Mouse (Mus musculus) lung, embryonic 16.5 days (tissue): ENCODE measurements around the gene Ptpn1. TPM values are rescaled to one million over a fixed set of nuclear protein-coding genes. Genes with fewer than 3 reads are reported as not detected.
A peak's percentile ranks its signal among the peaks of the same experiment; 100 is the strongest.

Experiments
- ATAC-seq: fragments of 200-750 bp; cut with Nextera tagmentation; 2 replicates; pipeline ENCODE4 v1.8.0; 2017; ENCODE audit warnings: low read depth, mild to moderate bottlenecking, moderate library complexity
- H3K27ac ChIP-seq: fragments of 300-500 bp; sonication (generic); 2 replicates; pipeline ENCODE4 v1.5.1; 2014; ENCODE audit warnings: mild to moderate bottlenecking, control low read depth, low read length
- H3K27me3 ChIP-seq: fragments of 300-500 bp; sonication (generic); 2 replicates; pipeline ENCODE4 v1.6.1; 2014; ENCODE audit warnings: low read depth, low read length, mixed read lengths; ENCODE audit not compliant: control insufficient read depth, insufficient read depth
- H3K36me3 ChIP-seq: fragments of 300-500 bp; sonication (generic); 2 replicates; pipeline ENCODE4 v1.6.1; 2014; ENCODE audit warnings: low read length; ENCODE audit not compliant: control insufficient read depth, insufficient read depth
- H3K4me1 ChIP-seq: fragments of 300-500 bp; sonication (generic); replicated peaks from 2 replicates; pipeline ENCODE4 v1.6.1; 2014; ENCODE audit warnings: low read length, mixed read lengths; ENCODE audit not compliant: control insufficient read depth, insufficient read depth
- H3K4me2 ChIP-seq: fragments of 300-500 bp; sonication (generic); 2 replicates; pipeline ENCODE4 v1.6.1; 2014; ENCODE audit warnings: low read depth, low read length, control low read depth
- H3K4me3 ChIP-seq: fragments of 300-500 bp; sonication (generic); 2 replicates; pipeline ENCODE4 v1.5.1; 2014; ENCODE audit warnings: mild to moderate bottlenecking, low read length, control low read depth
- H3K9ac ChIP-seq: fragments of 300-500 bp; sonication (generic); 2 replicates; pipeline ENCODE4 v1.6.1; 2014; ENCODE audit warnings: low read length, control low read depth
- H3K9me3 ChIP-seq: fragments of 300-500 bp; sonication (generic); 2 replicates; pipeline ENCODE4 v1.6.1; 2016; ENCODE audit warnings: low read length; ENCODE audit not compliant: control insufficient read depth
- WGBS: fragments of 180-500 bp; shearing (Covaris S2); extraction: QIAGEN DNeasy Blood & Tissue Kit; methylation state at CpG from one replicate; pipeline ENCODE4 v1.1.7; 2014; 5-methylcytosine and 5-hydroxymethylcytosine counted together
- polyA plus RNA-seq: library from polyadenylated mRNA; unstranded; fragments of >200 nt; fragmentation: Nextera tagmentation; extraction: Ambion mirVana; gene quantifications from 2 replicates; pipeline ENCODE4 v1.2.1, GENCODE M21; 2015

Ptpn1 gene
- polyA plus RNA-seq, 1 experiment from 2014 or later, result 73.3 TPM

- H3K4me2 ChIP-seq, result no peak overlapping the region
These were observed 71.0 kb downstream of the Ptpn1 start for GRCm38 (mm10) chr2:168002884-168003283.

GRCm38 (mm10) chr2:168003431-168003830 is 71.6 kb downstream of the Ptpn1 start:
- peak; percentile 46 for ATAC-seq
- WGBS, result 28% methylated on average over 12 of the region's 12 CpGs
- 0 out of 2 replicates have a peak overlapping the region, but pooled peaks have one; percentile 16 for H3K27ac ChIP-seq
- peaks cover 8% of the 10 kb centered on the region for H3K4me1 ChIP-seq
- no peak overlapping the region for H3K4me3 ChIP-seq
- H3K9ac ChIP-seq, result peak overlapping the region; percentile 17; the same call in 1 of the 2 replicates
- H3K27me3 ChIP-seq, result no peaks in the 10 kb centered on the region
- H3K9me3 ChIP-seq, result peaks cover 5% of the 10 kb centered on the region; the same call in 1 of the 2 replicates
- H3K36me3 ChIP-seq, result no peaks in the 10 kb centered on the region
- H3K4me2 ChIP-seq, result no peak overlapping the region

More at GRCm38 (mm10) chr2:168002884-168003283, 71.0 kb downstream of the Ptpn1 start:
- WGBS, result 39% methylated on average over 2 of the region's 2 CpGs
- Histone ChIP-seq H3K4me1 (peaks cover 8% of the 10 kb centered on the region), H3K27me3 (no peaks in the 10 kb centered on the region), H3K9ac (no peak overlapping the region), H3K36me3 (no peaks in the 10 kb centered on the region), H3K27ac (no peak overlapping the region), H3K4me3 (no peak overlapping the region), H3K9me3 (peaks cover 5% of the 10 kb centered on the region; the same call in 1 of the 2 replicates)
- no peak for ATAC-seq

GRCm38 (mm10) chr2:168004369-168004768 is 72.5 kb downstream of the Ptpn1 start:
- no peak overlapping the region for H3K9ac ChIP-seq
- 60% methylated on average over 2 of the region's 2 CpGs for WGBS
- H3K4me3 ChIP-seq, result no peak overlapping the region
- no peak overlapping the region for H3K27ac ChIP-seq
- H3K4me1 ChIP-seq, result peaks cover 8% of the 10 kb centered on the region
- H3K36me3 ChIP-seq, result no peaks in the 10 kb centered on the region
- H3K4me2 ChIP-seq, result no peak overlapping the region
- peaks cover 5% of the 10 kb centered on the region; the same call in 1 of the 2 replicates for H3K9me3 ChIP-seq
- H3K27me3 ChIP-seq, result no peaks in the 10 kb centered on the region
- no peak for ATAC-seq

- no peak overlapping the region for H3K4me2 ChIP-seq
- peaks cover 8% of the 10 kb centered on the region for H3K4me1 ChIP-seq
- no peaks in the 10 kb centered on the region for H3K27me3 ChIP-seq
- H3K36me3 ChIP-seq, result no peaks in the 10 kb centered on the region
- no peak overlapping the region for H3K27ac ChIP-seq
- H3K9ac ChIP-seq, result no peak overlapping the region
- H3K9me3 ChIP-seq, result peaks cover 5% of the 10 kb centered on the region; the same call in 1 of the 2 replicates
- H3K4me3 ChIP-seq, result no peak overlapping the region
- no peak for ATAC-seq
- 83% methylated on average over 3 of the region's 3 CpGs for WGBS
These were observed 73.1 kb downstream of the Ptpn1 start for GRCm38 (mm10) chr2:168005005-168005404.

- Histone ChIP-seq H3K27ac (no peak overlapping the region), H3K36me3 (no peaks in the 10 kb centered on the region), H3K4me1 (peaks cover 14% of the 10 kb centered on the region), H3K9me3 (peaks cover 1% of the 10 kb centered on the region; the same call in 1 of the 2 replicates), H3K4me3 (no peak overlapping the region), H3K4me2 (no peak overlapping the region), H3K27me3 (no peaks in the 10 kb centered on the region), H3K9ac (no peak overlapping the region)
- WGBS, result 40% methylated on average over 3 of the region's 3 CpGs
- 0 out of 2 replicates have a peak, but pooled peaks have one; percentile 16 for ATAC-seq
These were observed 73.8 kb downstream of the Ptpn1 start for GRCm38 (mm10) chr2:168005616-168006015.

GRCm38 (mm10) chr2:168006489-168006888 is 74.6 kb downstream of the Ptpn1 start:
- H3K4me3 ChIP-seq, result no peak overlapping the region
- H3K27me3 ChIP-seq, result no peaks in the 10 kb centered on the region
- H3K27ac ChIP-seq, result no peak overlapping the region
- no peaks in the 10 kb centered on the region for H3K36me3 ChIP-seq
- no peaks in the 10 kb centered on the region for H3K9me3 ChIP-seq
- H3K4me2 ChIP-seq, result no peak overlapping the region
- H3K4me1 ChIP-seq, result peaks cover 19% of the 10 kb centered on the region
- no peak for ATAC-seq
- H3K9ac ChIP-seq, result no peak overlapping the region
- WGBS, result 75% methylated on average over 6 of the region's 6 CpGs

GRCm38 (mm10) chr2:168008132-168008531 is 76.3 kb downstream of the Ptpn1 start:
- no peak overlapping the region for H3K4me3 ChIP-seq
- peaks cover 18% of the 10 kb centered on the region for H3K4me1 ChIP-seq
- no peak overlapping the region for H3K9ac ChIP-seq
- no peaks in the 10 kb centered on the region for H3K9me3 ChIP-seq
- no peak overlapping the region for H3K27ac ChIP-seq
- no peak overlapping the region for H3K4me2 ChIP-seq
- no peaks in the 10 kb centered on the region for H3K27me3 ChIP-seq
- ATAC-seq, result no peak
- 91% methylated on average over 3 of the region's 3 CpGs for WGBS
- H3K36me3 ChIP-seq, result no peaks in the 10 kb centered on the region

- no peak within 1 kb of the TSS for H3K4me2 ChIP-seq
- no peak within 1 kb of the TSS for H3K4me3 ChIP-seq
- peaks cover 15% of the 10 kb centered on the region for H3K4me1 ChIP-seq
- ATAC-seq, result peak; percentile 55
- no peaks in the 10 kb centered on the region for H3K9me3 ChIP-seq
- 30% methylated on average over 9 of the region's 9 CpGs for WGBS
- H3K9ac ChIP-seq, result no peak within 1 kb of the TSS
- H3K27me3 ChIP-seq, result no peaks in the 10 kb centered on the region
- H3K36me3 ChIP-seq, result no peaks in the 10 kb centered on the region
- 0 out of 2 replicates have a peak within 1 kb of the TSS, but pooled peaks have one; percentile 28 for H3K27ac ChIP-seq
These were observed 78.2 kb downstream of the Ptpn1 start, which contains the start of gene Ripor3 for GRCm38 (mm10) chr2:168009936-168010668. TSS of gene Ripor3 (minus strand) at chr2:168010618.

- Histone ChIP-seq H3K27me3 (no peaks in the 10 kb centered on the region), H3K4me2 (no peak overlapping the region), H3K4me1 (peaks cover 18% of the 10 kb centered on the region), H3K9me3 (no peaks in the 10 kb centered on the region), H3K4me3 (no peak overlapping the region), H3K27ac (no peak overlapping the region), H3K36me3 (no peaks in the 10 kb centered on the region), H3K9ac (no peak overlapping the region)
- no peak for ATAC-seq
- WGBS, result 38% methylated on average over 11 of the region's 11 CpGs
These were observed 79.0 kb downstream of the Ptpn1 start for GRCm38 (mm10) chr2:168010893-168011292.
